Mouse (Mus musculus) ES-Bruce4 (cell line): ENCODE data around the gene Tle2. TPM values are rescaled to one million over a fixed set of nuclear protein-coding genes. Genes with fewer than 3 reads are reported as not detected.

Source experiments
- H3K27ac ChIP-seq: 2 replicates; pipeline ENCODE4 v1.5.1; 2012; ENCODE audit warnings: low read length, inconsistent platforms; ENCODE audit not compliant: insufficient read depth
- H3K27me3 ChIP-seq: 2 replicates; pipeline ENCODE4 v1.6.1; 2012; ENCODE audit warnings: mild to moderate bottlenecking, low read length, inconsistent platforms; ENCODE audit not compliant: control insufficient read depth, poor library complexity, insufficient read depth, severe bottlenecking
- H3K36me3 ChIP-seq: 2 replicates; pipeline ENCODE4 v1.6.1; 2012; ENCODE audit warnings: inconsistent platforms, mild to moderate bottlenecking, low read length, moderate library complexity; ENCODE audit not compliant: control insufficient read depth, poor library complexity, insufficient read depth, severe bottlenecking
- H3K4me1 ChIP-seq: one replicate; pipeline ENCODE4 v1.8.1; 2011; ENCODE audit warnings: low read length; ENCODE audit not compliant: control insufficient read depth, insufficient read depth
- H3K4me3 ChIP-seq: 2 replicates; pipeline ENCODE4 v1.5.1; 2011; ENCODE audit warnings: low read depth, mild to moderate bottlenecking, low read length
- H3K9ac ChIP-seq: 2 replicates; pipeline ENCODE4 v1.6.1; 2012; ENCODE audit warnings: low read depth, mild to moderate bottlenecking, inconsistent platforms; ENCODE audit not compliant: poor library complexity, severe bottlenecking
- H3K9me3 ChIP-seq: replicated peaks from 2 replicates; pipeline ENCODE4 v1.6.1; 2012; ENCODE audit warnings: mild to moderate bottlenecking, low read length, inconsistent platforms; ENCODE audit not compliant: control insufficient read depth, poor library complexity, insufficient read depth, severe bottlenecking
- CTCF ChIP-seq: IDR thresholded peaks from one replicate; pipeline ENCODE4 v1.8.1; 2011; ENCODE audit warnings: low read depth, low read length
- EP300 ChIP-seq: IDR thresholded peaks from 2 replicates; pipeline ENCODE4 v1.6.1; 2011; ENCODE audit warnings: low read depth, low read length; ENCODE audit not compliant: insufficient read depth
- POLR2A ChIP-seq: IDR thresholded peaks from one replicate; pipeline ENCODE4 v1.8.1; 2011; ENCODE audit warnings: low read length; ENCODE audit not compliant: insufficient read depth
- polyA plus RNA-seq: library from polyadenylated mRNA; stranded (reverse); fragments of >200 nt; gene quantifications from 2 replicates; pipeline ENCODE4 v1.2.4, GENCODE M21; 2011; ENCODE audit warnings: low read depth; ENCODE audit not compliant: missing spikeins, insufficient read depth, insufficient read length

Tle2 gene
- polyA plus RNA-seq, 1 experiment, result 3.8 TPM

DNA sequence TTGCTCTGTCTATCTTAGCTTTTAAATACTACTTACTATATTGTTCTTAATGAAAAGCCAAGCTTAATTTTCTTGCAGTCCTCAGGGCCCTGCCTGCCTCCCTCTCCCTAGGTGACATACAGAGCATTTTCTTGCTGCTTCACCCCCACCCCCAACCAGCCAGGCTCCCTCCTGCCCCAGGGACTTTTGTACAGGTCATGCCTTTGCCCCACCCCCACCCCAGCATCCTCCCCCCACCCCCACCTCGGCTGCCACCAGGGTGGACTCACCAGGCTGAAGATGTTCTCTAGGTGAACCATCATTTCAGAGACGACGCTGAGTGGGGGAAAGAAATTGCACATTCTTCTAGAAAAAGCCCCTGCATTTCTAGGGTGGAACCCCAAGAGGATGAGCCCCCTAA is 24.0 kb downstream of the Tle2 start:
- TF ChIP-seq EP300 (no peak), POLR2A (no peak), CTCF (no peak)
- no peak overlapping the region for H3K27ac ChIP-seq
- H3K9ac ChIP-seq, result no peak overlapping the region
- H3K9me3 ChIP-seq, result no peaks in the 10 kb centered on the region
- H3K36me3 ChIP-seq, result no peaks in the 10 kb centered on the region
- peaks cover 3% of the 10 kb centered on the region for H3K4me1 ChIP-seq
- no peak overlapping the region for H3K4me3 ChIP-seq
- no peaks in the 10 kb centered on the region for H3K27me3 ChIP-seq

GRCm38 (mm10) chr10:81598871-81599270 is 24.5 kb downstream of the Tle2 start:
- H3K27ac ChIP-seq, result no peak overlapping the region
- H3K9me3 ChIP-seq, result no peaks in the 10 kb centered on the region
- TF ChIP-seq CTCF (no peak), EP300 (no peak), POLR2A (no peak)
- H3K4me1 ChIP-seq, result peaks cover 3% of the 10 kb centered on the region
- H3K9ac ChIP-seq, result no peak overlapping the region
- H3K4me3 ChIP-seq, result no peak overlapping the region
- H3K36me3 ChIP-seq, result no peaks in the 10 kb centered on the region
- H3K27me3 ChIP-seq, result no peaks in the 10 kb centered on the region

DNA sequence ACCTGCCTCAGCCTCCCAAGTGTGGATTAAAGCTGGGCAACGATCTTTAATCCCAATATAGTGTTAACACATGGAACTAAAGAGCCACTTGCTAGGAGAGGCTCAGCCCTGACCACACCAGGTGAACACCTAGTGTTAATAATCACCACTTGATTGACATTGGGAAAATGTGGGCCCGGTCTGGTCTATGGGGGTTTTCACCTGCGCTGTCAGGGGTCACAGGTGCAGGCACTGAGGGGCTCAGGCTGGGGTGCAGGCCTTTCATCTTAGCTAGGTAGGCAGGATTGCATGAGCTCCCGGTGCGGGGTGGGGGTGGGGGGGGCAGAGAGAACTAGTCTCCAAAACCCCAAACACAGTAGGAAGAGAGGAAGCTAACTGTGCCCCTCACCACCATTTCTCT is 25.3 kb downstream of the Tle2 start:
- H3K27ac ChIP-seq, result no peak overlapping the region

GRCm38 (mm10) chr10:81600096-81600495 is 25.7 kb downstream of the Tle2 start:
- Histone ChIP-seq H3K27me3 (no peaks in the 10 kb centered on the region), H3K27ac (0 out of 2 replicates have a peak overlapping the region, but pooled peaks have one; percentile 23), H3K4me3 (no peak overlapping the region), H3K9ac (no peak overlapping the region; the same call in 1 of the 2 replicates), H3K9me3 (no peaks in the 10 kb centered on the region), H3K4me1 (peaks cover 3% of the 10 kb centered on the region), H3K36me3 (no peaks in the 10 kb centered on the region)
- no peak for TF ChIP-seq CTCF
- TF ChIP-seq EP300, result no peak
- no peak for TF ChIP-seq POLR2A

More for the DNA sequence above, 25.3 kb downstream of the Tle2 start:
- Histone ChIP-seq H3K9ac (no peak overlapping the region; the same call in 1 of the 2 replicates), H3K9me3 (no peaks in the 10 kb centered on the region), H3K4me3 (no peak overlapping the region), H3K27me3 (no peaks in the 10 kb centered on the region), H3K36me3 (no peaks in the 10 kb centered on the region), H3K4me1 (peaks cover 3% of the 10 kb centered on the region)
- TF ChIP-seq POLR2A (no peak), EP300 (no peak), CTCF (no peak)

- no peak within 1 kb of the TSS; the same call in 1 of the 2 replicates for H3K9ac ChIP-seq
Observed at GRCm38 (mm10) chr10:81600738-81601203, 26.4 kb downstream of the Tle2 start, which contains the start of gene Tle6. Gene Tle6 (minus strand): TSS chr10:81601073.

DNA sequence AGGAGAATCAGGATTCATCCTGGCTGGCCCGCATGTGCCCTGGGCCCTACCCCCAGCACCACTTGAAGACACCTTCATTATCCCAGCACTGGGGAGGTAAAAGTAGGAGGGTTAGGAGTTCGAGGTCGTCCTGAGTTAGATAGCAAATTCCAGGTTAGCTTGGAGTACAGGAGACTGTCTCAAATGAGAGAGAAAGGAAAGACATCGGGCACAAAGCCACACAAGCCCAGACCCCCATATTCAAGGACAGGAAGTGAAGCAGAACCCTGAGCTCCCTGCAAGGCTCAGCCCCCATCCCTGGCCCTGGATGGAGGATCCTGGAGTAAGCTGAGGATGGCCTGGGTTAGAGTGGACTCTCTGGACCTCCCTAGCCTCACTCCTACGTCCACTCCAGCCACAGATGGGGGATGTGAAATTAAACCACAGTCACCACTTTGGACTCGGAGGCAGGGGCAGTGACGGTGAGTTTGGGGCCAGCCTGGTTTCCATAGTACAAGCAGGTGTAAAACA is 27.1 kb downstream of the Tle2 start:
- H3K4me3 ChIP-seq, result peak overlapping the region; percentile 47
- no peak overlapping the region for H3K27ac ChIP-seq
- peaks cover 3% of the 10 kb centered on the region for H3K4me1 ChIP-seq
- no peaks in the 10 kb centered on the region for H3K27me3 ChIP-seq
- H3K9me3 ChIP-seq, result no peaks in the 10 kb centered on the region
- no peak for TF ChIP-seq CTCF
- no peak for TF ChIP-seq POLR2A
- TF ChIP-seq EP300, result no peak
- no peaks in the 10 kb centered on the region for H3K36me3 ChIP-seq
- no peak overlapping the region for H3K9ac ChIP-seq

More at GRCm38 (mm10) chr10:81600738-81601203, 26.4 kb downstream of the Tle2 start, which contains the start of gene Tle6:
- no peaks in the 10 kb centered on the region for H3K36me3 ChIP-seq
- no peak for TF ChIP-seq CTCF
- TF ChIP-seq EP300, result peak; percentile 77; the same call in 1 of the 2 replicates
- no peaks in the 10 kb centered on the region for H3K27me3 ChIP-seq
- no peaks in the 10 kb centered on the region for H3K9me3 ChIP-seq
- peak within 1 kb of the TSS; percentile 47 for H3K4me3 ChIP-seq
- peaks cover 3% of the 10 kb centered on the region for H3K4me1 ChIP-seq
- 0 out of 2 replicates have a peak within 1 kb of the TSS, but pooled peaks have one; percentile 23 for H3K27ac ChIP-seq
